Mouse (Mus musculus) C2C12 (cell line): Measurements from ENCODE around the gene Tmem126b.

ENCODE experiments used
- CEBPB ChIP-seq: IDR thresholded peaks from one replicate; pipeline ENCODE4 v1.6.1; 2011; ENCODE audit warnings: low read depth, mild to moderate bottlenecking, control low read depth, moderate library complexity
- CTCF ChIP-seq: IDR thresholded peaks from one replicate; pipeline ENCODE4 v1.5.1; 2011; ENCODE audit not compliant: control insufficient read depth, insufficient read depth, insufficient read length
- FOSL1 ChIP-seq: IDR thresholded peaks from one replicate; pipeline ENCODE4 v1.8.0; 2011; ENCODE audit warnings: mild to moderate bottlenecking, low read length; ENCODE audit not compliant: poor library complexity, insufficient read depth, severe bottlenecking
- MAX ChIP-seq: IDR thresholded peaks from one replicate; pipeline ENCODE4 v1.6.1; 2011; ENCODE audit warnings: mild to moderate bottlenecking, control low read depth
- MYOD1 ChIP-seq: IDR thresholded peaks from one replicate; pipeline ENCODE4 v1.6.1; 2011; ENCODE audit warnings: low read depth; ENCODE audit not compliant: control insufficient read depth, insufficient read length
- MYOG ChIP-seq: IDR thresholded peaks from one replicate; pipeline ENCODE4 v1.6.1; 2011; ENCODE audit not compliant: control insufficient read depth, insufficient read length; ENCODE audit errors: extremely low read depth
- USF1 ChIP-seq: IDR thresholded peaks from one replicate; pipeline ENCODE4 v1.6.1; 2011; ENCODE audit warnings: low read depth, mild to moderate bottlenecking, control low read depth, moderate library complexity

GRCm38 (mm10) chr7:90476313-90477245 lies 778 bp upstream of the Tmem126b start, which contains the start of gene Dlg2:
- TF ChIP-seq USF1 (no peak), FOSL1 (no peak), CTCF (no peak), CEBPB (no peak), MAX (no peak), MYOG (no peak), MYOD1 (no peak)
